Mouse (Mus musculus) retina, embryonic 14.5 days (tissue): Measurements from ENCODE around the gene Tgm3.

Experiments used
- DNase-seq: peaks from one replicate; pipeline ENCODE4 v3.0.0-alpha.2; 2015; ENCODE audit warnings: low spot score

Tgm3 gene

GRCm38 (mm10) chr2:130012026-130012425 is at the start of gene Tgm3:
Gene Tgm3, plus strand, starts transcription at chr2:130012349.
- DNase-seq = no peak

- no peak for DNase-seq
Observed at GRCm38 (mm10) chr2:129980608-129981007, 31.5 kb upstream of the Tgm3 start.

GRCm38 (mm10) chr2:129987527-129988045 is 24.6 kb upstream of the Tgm3 start:
- DNase-seq = no peak

- DNase-seq = no peak
Observed at GRCm38 (mm10) chr2:129989646-129990045, 22.5 kb upstream of the Tgm3 start.

- DNase-seq = no peak
Observed at GRCm38 (mm10) chr2:129994468-129994867, 17.7 kb upstream of the Tgm3 start.

- DNase-seq = no peak
Observed at GRCm38 (mm10) chr2:129998476-129998875, 13.7 kb upstream of the Tgm3 start.

- no peak for DNase-seq
Observed at GRCm38 (mm10) chr2:129999296-129999695, 12.9 kb upstream of the Tgm3 start.

GRCm38 (mm10) chr2:130000601-130001000 is 11.5 kb upstream of the Tgm3 start:
- DNase-seq = no peak

GRCm38 (mm10) chr2:130004046-130004445 is 8.1 kb upstream of the Tgm3 start:
- no peak for DNase-seq

- DNase-seq = no peak
Observed at GRCm38 (mm10) chr2:130009371-130009770, 2.8 kb upstream of the Tgm3 start.

GRCm38 (mm10) chr2:130013646-130014045 is 1.5 kb downstream of the Tgm3 start:
- DNase-seq = no peak

GRCm38 (mm10) chr2:130015196-130015595 is 3.0 kb downstream of the Tgm3 start:
- DNase-seq = no peak

GRCm38 (mm10) chr2:130018084-130018483 is 5.9 kb downstream of the Tgm3 start:
- no peak for DNase-seq

- no peak for DNase-seq
Observed at GRCm38 (mm10) chr2:130027890-130028289, 15.7 kb downstream of the Tgm3 start.

GRCm38 (mm10) chr2:130029826-130030225 is 17.7 kb downstream of the Tgm3 start:
- no peak for DNase-seq

GRCm38 (mm10) chr2:130032661-130033060 is 20.5 kb downstream of the Tgm3 start:
- no peak for DNase-seq

GRCm38 (mm10) chr2:130036846-130037245 is 24.7 kb downstream of the Tgm3 start:
- no peak for DNase-seq

- DNase-seq = no peak
Observed at GRCm38 (mm10) chr2:130038971-130039370, 26.8 kb downstream of the Tgm3 start.

GRCm38 (mm10) chr2:130040190-130040886 is 28.2 kb downstream of the Tgm3 start:
- no peak for DNase-seq

GRCm38 (mm10) chr2:130043835-130044234 is 31.7 kb downstream of the Tgm3 start:
- no peak for DNase-seq

GRCm38 (mm10) chr2:130047923-130048440 is 35.8 kb downstream of the Tgm3 start:
- DNase-seq = no peak

GRCm38 (mm10) chr2:130048792-130049191 is 36.6 kb downstream of the Tgm3 start:
- no peak for DNase-seq

GRCm38 (mm10) chr2:130058149-130058548 is 46.0 kb downstream of the Tgm3 start:
- DNase-seq = peak; percentile 78

GRCm38 (mm10) chr2:130068228-130068627 is 56.1 kb downstream of the Tgm3 start:
- peak; percentile 80 for DNase-seq
